ENCODE assay signal across 8 mouse cellular contexts in genomic region chr12:101957079-101957941, GRCm38 (mm10). TPM values are rescaled to one million over a fixed set of nuclear protein-coding genes. Genes with fewer than 3 reads are reported as not detected.
DNase-seq lines count a peak whose midpoint lies in the region; ATAC-seq and TF ChIP-seq lines count a peak whose summit lies in the region.

No protein-coding gene starts in this region.

- H3K9ac ChIP-seq in heart, embryonic 15.5 days = peak overlapping the region; percentile 80
- peak overlapping the region; percentile 73 for H3K9ac ChIP-seq in lung, postnatal 0 days (replicated peaks; ENCODE audit: low read depth)

- peak overlapping the region; percentile 60 for H3K27ac ChIP-seq in heart, embryonic 15.5 days
- H3K27ac ChIP-seq in lung, postnatal 0 days (ENCODE audit: low read length) = peak overlapping the region; percentile 83

- H3K9me3 ChIP-seq in heart, embryonic 15.5 days (replicated peaks) = no peaks in the 10 kb centered on the region
- no peaks in the 10 kb centered on the region for H3K9me3 ChIP-seq in lung, postnatal 0 days (ENCODE audit: low read length)

- no peaks in the 10 kb centered on the region for H3K27me3 ChIP-seq in heart, embryonic 15.5 days
- no peaks in the 10 kb centered on the region for H3K27me3 ChIP-seq in lung, postnatal 0 days (replicated peaks; ENCODE audit: insufficient read depth, low read length)

- H3K4me2 ChIP-seq in heart, embryonic 15.5 days = peak overlapping the region; percentile 65
- peak overlapping the region; percentile 75 for H3K4me2 ChIP-seq in lung, postnatal 0 days (replicated peaks; ENCODE audit: low read depth, low read length)

- peak overlapping the region; percentile 81 for H3K4me3 ChIP-seq in lung, adult 2 months (replicated peaks; ENCODE audit: extremely low read depth, low read depth, low read length)
- H3K4me3 ChIP-seq in heart, embryonic 15.5 days = peak overlapping the region; percentile 83
- H3K4me3 ChIP-seq in lung, postnatal 0 days (ENCODE audit: low read depth, low read length) = peak overlapping the region; percentile 98

- TF ChIP-seq POLR2A in lung, adult 2 months (IDR thresholded peaks at IDR 0.05; ENCODE audit: borderline replicate concordance, extremely low read depth, low read depth, low read length) = no peak

- ATAC-seq in heart, embryonic 15.5 days (replicated peaks; ENCODE audit: insufficient number of reproducible peaks, insufficient read depth, low FRiP score, low read depth) = peak; percentile 28
- ATAC-seq in lung, postnatal 0 days = peak; percentile 2
- ATAC-seq in inflammation-experienced regulatory T-cells, adult 6 months = no peak

- no peak for TF ChIP-seq EP300 in lung, postnatal 0 days (IDR thresholded peaks at IDR 0.05)

- no peak for TF ChIP-seq CTCF in lung, adult 2 months (IDR thresholded peaks at IDR 0.05; ENCODE audit: insufficient read depth, low read length)
- no peak for TF ChIP-seq CTCF in lung, postnatal 0 days (IDR thresholded peaks at IDR 0.05)

- 2% methylated on average over 26 of the region's 26 CpGs for WGBS in lung, adult 2 months
- WGBS in heart, embryonic 15.5 days = 10% methylated on average over 26 of the region's 26 CpGs
- 4% methylated on average over 26 of the region's 26 CpGs for WGBS in lung, postnatal 0 days

- H3K36me3 ChIP-seq in heart, embryonic 15.5 days = no peaks in the 10 kb centered on the region
- H3K36me3 ChIP-seq in lung, postnatal 0 days (ENCODE audit: insufficient read depth, low read length) = no peaks in the 10 kb centered on the region

- peaks cover 5% of the 10 kb centered on the region for H3K4me1 ChIP-seq in lung, adult 2 months (ENCODE audit: control insufficient read depth, insufficient read depth, low read length)
- H3K4me1 ChIP-seq in heart, embryonic 15.5 days (replicated peaks) = peaks cover 8% of the 10 kb centered on the region
- peaks cover 9% of the 10 kb centered on the region; the same call in 1 of the 2 replicates for H3K4me1 ChIP-seq in lung, postnatal 0 days (ENCODE audit: insufficient read depth, low read depth, low read length)

- no peak for DNase-seq in lung, adult 2 months
- DNase-seq in lung, postnatal 10 days = no peak
- peak; percentile 34 for DNase-seq in c-Kit-positive CD71-positive TER-119-negative erythroid progenitor cells, embryonic 14.5 days (ENCODE audit: low read depth)
- peak; percentile 36 for DNase-seq in lung, postnatal 0 days (ENCODE audit: low spot score)
- DNase-seq in right cerebral cortex, adult 18-20 months = no peak
- DNase-seq in cerebellum, adult 8-10 months = no peak

RNA-seq across cellular contexts. Expression of gene Atxn3, which starts 0.7 kb away (rescaled TPM):
- 3.3 and 6.3 TPM in 2 replicates for polyA plus RNA-seq in lung, adult 2 months (2012; rRNA removed)
- 7.8 and 8.9 TPM in 2 replicates for polyA plus RNA-seq in heart, embryonic 15.5 days (2015; fragmentation: Nextera tagmentation; extraction: Ambion mirVana)
- polyA plus RNA-seq in lung, postnatal 0 days (2015; fragmentation: Nextera tagmentation; extraction: Ambion mirVana) = 14.1 and 15.3 TPM in 2 replicates
- 10 to 100 TPM; 20.7 to 24.7 (median 21.0) TPM for polyA plus RNA-seq in inflammation-experienced regulatory T-cells, adult 6 months (2017; shearing (Covaris generic))

RNA-seq across cellular contexts. Expression of gene Cpsf2, which starts 18.5 kb away (rescaled TPM):
- polyA plus RNA-seq in lung, adult 2 months (2012; rRNA removed) = 2.7 and 4.1 TPM in 2 replicates
- polyA plus RNA-seq in heart, embryonic 15.5 days (2015; fragmentation: Nextera tagmentation; extraction: Ambion mirVana) = 17.8 and 18.7 TPM in 2 replicates
- polyA plus RNA-seq in lung, postnatal 0 days (2015; fragmentation: Nextera tagmentation; extraction: Ambion mirVana) = 13.1 and 13.6 TPM in 2 replicates
- polyA plus RNA-seq in inflammation-experienced regulatory T-cells, adult 6 months (2017; shearing (Covaris generic)) = 10 to 100 TPM; 16.2 to 25.8 (median 17.7) TPM

RNA-seq across cellular contexts. Expression of gene Trip11, which starts 44.2 kb away (rescaled TPM):
- 4.2 and 5.1 TPM in 2 replicates for polyA plus RNA-seq in lung, adult 2 months (2012; rRNA removed)
- 20.8 TPM in 2 replicates for polyA plus RNA-seq in heart, embryonic 15.5 days (2015; fragmentation: Nextera tagmentation; extraction: Ambion mirVana)
- polyA plus RNA-seq in lung, postnatal 0 days (2015; fragmentation: Nextera tagmentation; extraction: Ambion mirVana) = 30.8 and 33.4 TPM in 2 replicates
- 10 to 100 TPM; 52.4 to 80.6 (median 67.9) TPM for polyA plus RNA-seq in inflammation-experienced regulatory T-cells, adult 6 months (2017; shearing (Covaris generic))

Comparison
In these comparisons a context has a peak if more than half of its experiments do, and no peak if none do; other contexts are left out.
1. DNase-seq: peak in c-Kit-positive CD71-positive TER-119-negative erythroid progenitor cells, embryonic 14.5 days (single experiment) and lung, postnatal 0 days (single experiment); none in lung, adult 2 months (single experiment), lung, postnatal 10 days (single experiment), right cerebral cortex, adult 18-20 months (single experiment) and cerebellum, adult 8-10 months (single experiment).
2. Peak in every context shown above with its lines, with median percentiles within 50 percentile points of each other: H3K4me3 ChIP-seq.